Comparison of ENCODE assay signal across 16 mouse cellular contexts in the genomic region with DNA sequence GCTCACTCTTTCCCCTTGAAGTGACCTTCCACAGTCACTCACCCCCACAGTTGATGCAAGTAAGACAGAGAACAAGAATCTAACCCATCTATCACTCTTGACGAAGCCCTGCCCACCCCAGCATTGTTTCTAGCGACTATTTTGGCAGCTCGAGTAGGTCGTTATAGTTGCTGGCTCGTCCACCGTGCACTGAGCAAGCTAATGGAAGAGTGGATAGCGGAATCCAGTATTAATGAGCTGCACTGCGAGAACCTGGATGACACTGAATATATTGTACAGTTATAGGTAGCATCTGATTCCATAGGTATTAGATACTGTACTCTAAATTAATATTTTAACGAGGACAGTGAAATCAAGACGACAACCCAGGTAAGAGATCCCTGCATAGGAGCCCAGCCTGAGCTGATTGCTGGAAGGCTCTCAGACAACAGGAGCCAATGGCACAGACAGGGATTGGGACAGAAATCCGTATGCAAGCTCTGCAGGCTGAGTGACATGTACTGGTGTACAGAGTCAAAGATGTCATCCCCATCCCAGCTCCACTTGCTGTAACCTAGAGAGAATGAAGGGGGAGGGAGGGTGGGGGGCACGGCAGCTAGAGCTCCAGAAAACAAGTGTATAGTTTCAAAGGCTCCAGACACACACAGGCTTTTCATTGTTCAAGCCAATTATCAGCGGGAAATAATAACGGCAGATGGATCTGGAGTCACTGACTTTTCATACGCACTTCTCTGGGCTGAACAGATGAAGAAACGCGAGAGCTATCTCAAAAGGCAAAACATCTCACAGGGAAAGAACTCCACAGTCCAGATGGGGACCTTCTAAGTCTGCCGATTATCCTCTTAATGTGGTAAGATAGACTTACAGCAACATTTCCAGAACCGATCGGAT.
DNase-seq lines count a peak whose midpoint lies in the region; ATAC-seq and TF ChIP-seq lines count a peak whose summit lies in the region.
"Had no signal": no experiment of that assay in that cellular context is flagged by ENCODE, and none has a peak within 500 bp of the region (broad histone marks: within the 10 kb centered on the region; RNA-seq: fewer than 3 reads in every experiment).

No protein-coding gene starts in this region.

- 62% methylated on average over 20 of the region's 20 CpGs for WGBS in heart, embryonic 13.5 days
- WGBS in hindbrain, postnatal 0 days = 44% methylated on average over 20 of the region's 20 CpGs

- no peaks in the 10 kb centered on the region for H3K27me3 ChIP-seq in heart, embryonic 13.5 days (replicated peaks)
- no peaks in the 10 kb centered on the region for H3K27me3 ChIP-seq in hindbrain, postnatal 0 days (ENCODE audit: insufficient read depth, low read length)
- H3K27me3 ChIP-seq: heart, embryonic 15.5 days; Patski; stomach, embryonic 15.5 days had no signal

- no peak for TF ChIP-seq CTCF in hindbrain, postnatal 0 days (IDR thresholded peaks at IDR 0.05; ENCODE audit: low read depth)

- no peaks in the 10 kb centered on the region for H3K36me3 ChIP-seq in heart, embryonic 13.5 days
- H3K36me3 ChIP-seq in hindbrain, postnatal 0 days (ENCODE audit: insufficient read depth, low read length) = no peaks in the 10 kb centered on the region
- H3K36me3 ChIP-seq: heart, embryonic 15.5 days; stomach, embryonic 15.5 days had no signal

- ATAC-seq in heart, embryonic 13.5 days (ENCODE audit: extremely low read depth, insufficient number of reproducible peaks, low FRiP score, low TSS enrichment) = no peak
- ATAC-seq in hindbrain, postnatal 0 days = 0 out of 2 replicates have a peak, but pooled peaks have one; percentile 32
- ATAC-seq in CD4-positive, CD25-positive, alpha-beta regulatory T cell, adult 4 months = no peak
- no peak for ATAC-seq in megakaryocyte progenitor cell, adult 5-6 weeks (replicated peaks; ENCODE audit: poor library complexity)
- ATAC-seq: intestine, embryonic 16.5 days; Patski had no signal

- no peak for DNase-seq in heart, postnatal 4 days
- peak; percentile 23 for DNase-seq in Muller cell, postnatal 12 days (ENCODE audit: inconsistent ontology term)
- peak; percentile 14 to 28 for DNase-seq in cerebellum, postnatal 36 days
- DNase-seq in hindbrain, postnatal 0 days (ENCODE audit: low spot score) = peak; percentile 32
- no peak for DNase-seq in left cerebral cortex, adult 8-10 months (ENCODE audit: low spot score in 2 of 2)
- DNase-seq: adrenal gland, adult 8-10 months; gastrocnemius, postnatal 14 days; kidney, postnatal 25 days; lung, adult 18-20 months had no signal

- no peak overlapping the region for H3K4me2 ChIP-seq in heart, embryonic 13.5 days
- H3K4me2 ChIP-seq in hindbrain, postnatal 0 days (ENCODE audit: low read depth, low read length) = 0 out of 2 replicates have a peak overlapping the region, but pooled peaks have one; percentile 11
- H3K4me2 ChIP-seq: heart, embryonic 15.5 days; stomach, embryonic 15.5 days had no signal

- peaks cover 55% of the 10 kb centered on the region for H3K4me1 ChIP-seq in heart, embryonic 13.5 days
- H3K4me1 ChIP-seq in hindbrain, postnatal 0 days (ENCODE audit: insufficient read depth, low read length) = peaks cover 6% of the 10 kb centered on the region

- H3K9ac ChIP-seq in heart, embryonic 13.5 days = 0 out of 2 replicates have a peak overlapping the region, but pooled peaks have one; percentile 16
- H3K9ac ChIP-seq in hindbrain, postnatal 0 days (replicated peaks; ENCODE audit: low read length) = no peak overlapping the region
- H3K9ac ChIP-seq: heart, embryonic 15.5 days; stomach, embryonic 15.5 days had no signal

- no peaks in the 10 kb centered on the region for H3K9me3 ChIP-seq in heart, embryonic 13.5 days
- no peaks in the 10 kb centered on the region for H3K9me3 ChIP-seq in hindbrain, postnatal 0 days (ENCODE audit: low read length)
- H3K9me3 ChIP-seq: heart, embryonic 15.5 days; stomach, embryonic 15.5 days had no signal

- H3K4me3 ChIP-seq in heart, embryonic 13.5 days = no peak overlapping the region
- no peak overlapping the region for H3K4me3 ChIP-seq in hindbrain, postnatal 0 days (ENCODE audit: low read length)
- H3K4me3 ChIP-seq: heart, embryonic 15.5 days; stomach, embryonic 15.5 days had no signal

- no peak overlapping the region for H3K27ac ChIP-seq in heart, embryonic 13.5 days (replicated peaks)
- no peak overlapping the region for H3K27ac ChIP-seq in hindbrain, postnatal 0 days
- H3K27ac ChIP-seq: heart, embryonic 15.5 days; stomach, embryonic 15.5 days had no signal

Comparison
In these comparisons a context has a peak if more than half of its experiments do, and no peak if none do; other contexts are left out.
1. DNase-seq: peak in Muller cell, postnatal 12 days (single experiment), cerebellum, postnatal 36 days (2 of 2) and hindbrain, postnatal 0 days (single experiment); none in heart, postnatal 4 days (single experiment) and left cerebral cortex, adult 8-10 months (0 of 2).